Mouse (Mus musculus) testis, adult 2 months (tissue): ENCODE results near the gene Fbxo27.

Experiments used
- CTCF ChIP-seq: fragments of 200-500 bp; IDR thresholded peaks from 2 replicates; pipeline ENCODE4 v1.5.1; 2012; ENCODE audit warnings: low read depth, mild to moderate bottlenecking, inconsistent platforms, low read length, moderate library complexity; ENCODE audit not compliant: control insufficient read depth, insufficient read depth, insufficient replicate concordance
- POLR2A ChIP-seq: fragments of 200-500 bp; IDR thresholded peaks from 2 replicates; pipeline ENCODE4 v1.6.1; 2012; ENCODE audit warnings: low read depth, mild to moderate bottlenecking, inconsistent platforms, low read length, moderate library complexity; ENCODE audit not compliant: control insufficient read depth

GRCm38 (mm10) chr7:28732341-28733142 is 39.9 kb downstream of the Fbxo27 start:
- TF ChIP-seq CTCF (no peak), POLR2A (peak; percentile 30; the same call in 1 of the 2 replicates)
